Mouse (Mus musculus): ENCODE measurements around the gene 1700013F07Rik. TPM values are rescaled to one million over a fixed set of nuclear protein-coding genes. Genes with fewer than 3 reads are reported as not detected.

Gene 1700013F07Rik
- total and polyA plus RNA-seq, 2 experiments from 2014 or later: not detected

GRCm38 (mm10) chr3:108510716-108511483 is 23.1 kb upstream of the 1700013F07Rik start:
- WGBS: 34% methylated on average over 9 of the region's 9 CpGs
- H3K27me3 ChIP-seq (ENCODE audit: control insufficient read depth, insufficient read depth, low read length): no peaks in the 10 kb centered on the region
- H3K4me3 ChIP-seq (ENCODE audit: low read depth, low read length): no peak overlapping the region
- no peak for DNase-seq (ENCODE audit: low spot score)
- H3K9ac ChIP-seq (replicated peaks; ENCODE audit: low read depth, low read length): no peak overlapping the region
- no peaks in the 10 kb centered on the region for H3K9me3 ChIP-seq (replicated peaks; ENCODE audit: control insufficient read depth, low read length)
- no peak for ATAC-seq (ENCODE audit: insufficient read depth, low read depth)
- no peak for TF ChIP-seq EP300 (IDR thresholded peaks at IDR 0.05; ENCODE audit: low read depth)
- no peak for TF ChIP-seq CTCF (IDR thresholded peaks at IDR 0.05; ENCODE audit: low read depth)
- no peak overlapping the region for H3K27ac ChIP-seq (ENCODE audit: low read depth)
- no peaks in the 10 kb centered on the region for H3K36me3 ChIP-seq (replicated peaks; ENCODE audit: control insufficient read depth, insufficient read depth, low read length)
- no peak overlapping the region for H3K4me2 ChIP-seq (ENCODE audit: low read depth, low read length)
- no peaks in the 10 kb centered on the region for H3K4me1 ChIP-seq (ENCODE audit: control insufficient read depth, insufficient read depth)

- H3K36me3 ChIP-seq (replicated peaks; ENCODE audit: control insufficient read depth, insufficient read depth, low read length): no peaks in the 10 kb centered on the region
- H3K9me3 ChIP-seq (replicated peaks; ENCODE audit: control insufficient read depth, low read length): no peaks in the 10 kb centered on the region
- no peak overlapping the region for H3K4me2 ChIP-seq (ENCODE audit: low read depth, low read length)
- H3K27me3 ChIP-seq (ENCODE audit: control insufficient read depth, insufficient read depth, low read length): no peaks in the 10 kb centered on the region
- no peak overlapping the region for H3K27ac ChIP-seq (ENCODE audit: low read depth)
- H3K4me3 ChIP-seq (ENCODE audit: low read depth, low read length): no peak overlapping the region
- TF ChIP-seq EP300 (IDR thresholded peaks at IDR 0.05; ENCODE audit: low read depth) (no peak), CTCF (IDR thresholded peaks at IDR 0.05; ENCODE audit: low read depth) (no peak)
- H3K9ac ChIP-seq (replicated peaks; ENCODE audit: low read depth, low read length): no peak overlapping the region
- no peak for DNase-seq (ENCODE audit: low spot score)
- WGBS: 50% methylated on average over 3 of the region's 3 CpGs
- H3K4me1 ChIP-seq (ENCODE audit: control insufficient read depth, insufficient read depth): no peaks in the 10 kb centered on the region
- no peak for ATAC-seq (ENCODE audit: insufficient read depth, low read depth)
These were observed 20.5 kb upstream of the 1700013F07Rik start for GRCm38 (mm10) chr3:108513465-108513864.

GRCm38 (mm10) chr3:108518276-108518675 is 15.7 kb upstream of the 1700013F07Rik start:
- DNase-seq (ENCODE audit: low spot score) (no peak), ATAC-seq (ENCODE audit: insufficient read depth, low read depth) (no peak)
- Histone ChIP-seq H3K4me3 (ENCODE audit: low read depth, low read length) (no peak overlapping the region), H3K4me2 (ENCODE audit: low read depth, low read length) (no peak overlapping the region), H3K9ac (replicated peaks; ENCODE audit: low read depth, low read length) (no peak overlapping the region), H3K27ac (ENCODE audit: low read depth) (no peak overlapping the region), H3K9me3 (replicated peaks; ENCODE audit: control insufficient read depth, low read length) (no peaks in the 10 kb centered on the region), H3K36me3 (replicated peaks; ENCODE audit: control insufficient read depth, insufficient read depth, low read length) (no peaks in the 10 kb centered on the region), H3K4me1 (ENCODE audit: control insufficient read depth, insufficient read depth) (no peaks in the 10 kb centered on the region), H3K27me3 (ENCODE audit: control insufficient read depth, insufficient read depth, low read length) (no peaks in the 10 kb centered on the region)
- TF ChIP-seq CTCF (IDR thresholded peaks at IDR 0.05; ENCODE audit: low read depth) (no peak), EP300 (IDR thresholded peaks at IDR 0.05; ENCODE audit: low read depth) (no peak)
- 54% methylated on average over 4 of the region's 4 CpGs for WGBS

GRCm38 (mm10) chr3:108523415-108523814 is 10.5 kb upstream of the 1700013F07Rik start:
- TF ChIP-seq EP300 (IDR thresholded peaks at IDR 0.05; ENCODE audit: low read depth): no peak
- TF ChIP-seq CTCF (IDR thresholded peaks at IDR 0.05; ENCODE audit: low read depth): no peak
- no peak for ATAC-seq (ENCODE audit: insufficient read depth, low read depth)
- 82% methylated on average over 4 of the region's 4 CpGs for WGBS
- Histone ChIP-seq H3K4me1 (ENCODE audit: control insufficient read depth, insufficient read depth) (no peaks in the 10 kb centered on the region), H3K27ac (ENCODE audit: low read depth) (no peak overlapping the region), H3K36me3 (replicated peaks; ENCODE audit: control insufficient read depth, insufficient read depth, low read length) (no peaks in the 10 kb centered on the region), H3K4me2 (ENCODE audit: low read depth, low read length) (no peak overlapping the region), H3K9me3 (replicated peaks; ENCODE audit: control insufficient read depth, low read length) (no peaks in the 10 kb centered on the region), H3K4me3 (ENCODE audit: low read depth, low read length) (no peak overlapping the region), H3K27me3 (ENCODE audit: control insufficient read depth, insufficient read depth, low read length) (no peaks in the 10 kb centered on the region), H3K9ac (replicated peaks; ENCODE audit: low read depth, low read length) (no peak overlapping the region)
- no peak for DNase-seq (ENCODE audit: low spot score)

GRCm38 (mm10) chr3:108528489-108528888 is 5.5 kb upstream of the 1700013F07Rik start:
- no peak overlapping the region for H3K27ac ChIP-seq (ENCODE audit: low read depth)

More at GRCm38 (mm10) chr3:108528489-108528888, 5.5 kb upstream of the 1700013F07Rik start:
- peaks cover 7% of the 10 kb centered on the region; the same call in 1 of the 2 replicates for H3K4me1 ChIP-seq (ENCODE audit: control insufficient read depth, insufficient read depth)
- no peaks in the 10 kb centered on the region for H3K36me3 ChIP-seq (replicated peaks; ENCODE audit: control insufficient read depth, insufficient read depth, low read length)
- 86% methylated on average over 8 of the region's 8 CpGs for whole genome bisulfite sequencing
- DNase-seq (ENCODE audit: low spot score) (no peak), ATAC-seq (ENCODE audit: insufficient read depth, low read depth) (no peak)
- H3K9me3 ChIP-seq (replicated peaks; ENCODE audit: control insufficient read depth, low read length): no peaks in the 10 kb centered on the region
- TF ChIP-seq CTCF (IDR thresholded peaks at IDR 0.05; ENCODE audit: low read depth): no peak
- no peak overlapping the region for H3K9ac ChIP-seq (replicated peaks; ENCODE audit: low read depth, low read length)
- H3K4me3 ChIP-seq (ENCODE audit: low read depth, low read length): no peak overlapping the region
- H3K27me3 ChIP-seq (ENCODE audit: control insufficient read depth, insufficient read depth, low read length): no peaks in the 10 kb centered on the region
- no peak overlapping the region for H3K4me2 ChIP-seq (ENCODE audit: low read depth, low read length)
